Mouse (Mus musculus) embryonic fibroblast, embryonic 13.5 days (primary cell): ENCODE measurements around the gene Pom121.

Source experiments
- CTCF ChIP-seq: IDR thresholded peaks from 2 replicates; pipeline ENCODE4 v1.5.1; 2011; ENCODE audit warnings: mild to moderate bottlenecking, control low read depth, low read length, moderate library complexity, borderline replicate concordance; ENCODE audit not compliant: insufficient read depth
- POLR2A ChIP-seq: IDR thresholded peaks from 2 replicates; pipeline ENCODE4 v1.6.1; 2011; ENCODE audit warnings: low read depth, mild to moderate bottlenecking, control low read depth, low read length, moderate library complexity

GRCm38 (mm10) chr5:135329471-135329870, 64.9 kb downstream of the Pom121 start:
- no peak for TF ChIP-seq CTCF
- TF ChIP-seq POLR2A, result no peak
